Mouse (Mus musculus) lung, postnatal 4 days (tissue): ENCODE measurements around the gene Hoxb6.

ENCODE experiments used
- DNase-seq, 2 experiments: peaks; one replicate each; pipeline ENCODE4 v3.0.0; 2021

The Hoxb6 gene

GRCm38 (mm10) chr11:96302381-96303150 is 10.3 kb downstream of the Hoxb6 start:
- DNase-seq, result no peak

- peak; percentile 91 to 92 for DNase-seq
Observed at GRCm38 (mm10) chr11:96303151-96304099, 11.1 kb downstream of the Hoxb6 start, which contains the start of gene Hoxb5. Hoxb5 (plus strand) TSS chr11:96303336.

GRCm38 (mm10) chr11:96304381-96305195 is 12.3 kb downstream of the Hoxb6 start:
- DNase-seq, result no peak

GRCm38 (mm10) chr11:96305505-96306182 is 13.4 kb downstream of the Hoxb6 start:
- no peak for DNase-seq

GRCm38 (mm10) chr11:96306183-96306907 is 14.1 kb downstream of the Hoxb6 start:
- DNase-seq, result no peak

- DNase-seq, result no peak
Observed at GRCm38 (mm10) chr11:96306908-96307269, 14.6 kb downstream of the Hoxb6 start.

DNA sequence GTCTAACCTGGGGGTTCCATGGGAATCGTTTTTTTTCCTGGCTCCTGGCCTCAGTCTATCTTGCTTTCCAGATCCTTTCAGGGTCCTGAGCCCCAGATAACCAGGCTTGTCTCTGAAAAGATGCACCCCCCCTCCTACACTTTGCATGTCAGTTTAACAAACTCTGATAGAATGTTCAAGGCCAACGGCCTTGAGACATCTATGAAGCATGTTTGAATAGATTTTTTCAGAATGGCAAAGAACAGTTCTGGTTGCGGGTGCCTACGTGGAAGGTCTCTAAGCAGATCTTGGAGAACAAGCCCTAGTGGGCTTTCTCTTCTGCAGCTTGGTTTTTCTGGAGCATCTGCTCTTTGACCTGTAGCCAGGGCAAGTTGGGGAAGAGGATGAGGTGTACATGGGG is 16.5 kb downstream of the Hoxb6 start:
- no peak for DNase-seq

- DNase-seq, result peak; percentile 69 to 73
Observed at GRCm38 (mm10) chr11:96309288-96309687, 17.0 kb downstream of the Hoxb6 start.

- DNase-seq, result no peak
Observed at GRCm38 (mm10) chr11:96310183-96310938, 18.1 kb downstream of the Hoxb6 start.

DNA sequence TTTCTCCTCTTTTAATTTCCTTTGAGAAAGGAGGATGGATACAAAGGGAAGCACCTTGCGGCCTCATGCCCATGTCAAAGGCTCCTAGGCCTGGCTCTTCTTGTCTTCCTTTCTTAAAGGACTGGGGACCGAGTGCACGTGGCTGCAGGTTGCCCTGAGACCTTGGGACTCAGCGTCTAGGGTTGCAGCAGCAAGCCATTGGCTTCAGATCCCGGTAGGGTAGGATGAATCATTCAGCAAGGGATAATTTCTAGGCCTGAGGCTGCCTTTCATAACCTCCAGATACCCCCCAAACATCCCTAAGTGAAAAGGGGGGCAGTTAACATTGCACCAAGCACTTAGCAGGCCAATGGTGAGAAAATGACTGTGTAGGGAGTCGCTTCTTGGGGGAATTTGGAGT is 18.8 kb downstream of the Hoxb6 start:
- no peak for DNase-seq

GRCm38 (mm10) chr11:96311520-96312417 is 19.5 kb downstream of the Hoxb6 start:
- peak; percentile 85 to 87 for DNase-seq

GRCm38 (mm10) chr11:96313134-96313533 is 20.9 kb downstream of the Hoxb6 start:
- DNase-seq, result no peak

- no peak for DNase-seq
Observed at GRCm38 (mm10) chr11:96313806-96314428, 21.6 kb downstream of the Hoxb6 start.

- DNase-seq, result peak; percentile 61 to 74
Observed at GRCm38 (mm10) chr11:96314671-96315343, 22.5 kb downstream of the Hoxb6 start.

DNA sequence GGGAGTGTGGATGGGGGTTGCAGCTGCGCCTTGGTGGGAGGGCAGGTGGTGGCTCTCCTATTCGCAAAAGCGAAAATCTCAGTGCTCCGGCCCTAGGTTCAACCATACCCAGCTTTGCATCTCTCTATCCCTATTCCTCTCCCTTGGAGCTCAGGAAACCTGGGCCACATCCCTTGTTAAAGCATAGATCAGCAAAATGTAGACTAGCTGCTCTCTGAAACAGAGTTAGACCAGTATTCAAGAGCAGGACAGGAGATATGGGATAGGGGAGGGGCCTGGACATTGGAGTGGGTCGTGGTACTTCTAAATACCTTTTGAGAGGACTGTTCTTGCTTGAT is 23.0 kb downstream of the Hoxb6 start:
- no peak for DNase-seq

DNA sequence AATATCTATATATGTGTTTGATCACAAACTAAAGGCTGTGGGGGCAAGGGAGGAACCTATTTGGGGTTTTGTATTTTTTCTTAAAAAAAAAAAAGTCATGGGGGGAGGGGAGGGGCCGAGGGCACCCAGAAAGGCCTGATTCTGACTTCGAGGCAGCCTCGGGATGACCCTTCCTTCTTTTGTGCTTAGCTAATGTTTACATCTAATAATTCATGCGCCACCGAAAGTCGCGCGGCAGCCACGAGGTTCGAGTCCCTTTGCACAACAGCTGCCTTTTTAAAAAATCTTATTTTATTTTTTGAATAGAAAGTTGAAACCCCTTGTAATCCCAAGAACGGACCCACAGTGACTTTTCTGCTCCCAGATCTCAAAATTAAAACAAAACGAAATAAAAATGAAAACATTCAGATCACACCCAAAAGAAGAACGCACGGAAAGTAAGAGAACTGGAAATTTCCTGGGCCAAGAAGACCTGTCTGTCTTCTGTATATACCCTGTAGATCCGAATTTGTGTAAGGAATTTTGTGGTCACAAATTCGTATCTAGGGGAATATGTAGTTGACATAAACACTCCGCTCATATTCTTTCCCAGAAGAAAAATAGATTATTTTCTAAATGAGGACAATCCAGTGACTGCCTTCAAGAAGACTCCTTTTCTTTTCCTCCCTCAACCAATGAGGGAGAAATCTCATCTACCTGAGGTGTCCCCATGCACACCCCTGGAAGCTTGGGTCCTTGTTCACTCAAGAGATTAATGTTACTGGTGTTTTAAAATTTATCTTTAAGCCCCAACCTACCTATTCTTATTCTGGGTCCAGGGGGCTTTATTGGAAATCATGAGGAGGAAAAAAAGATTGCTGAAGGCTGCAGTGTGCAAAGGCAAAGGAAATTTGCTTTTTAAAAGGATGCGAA is 24.7 kb downstream of the Hoxb6 start:
- no peak for DNase-seq

GRCm38 (mm10) chr11:96317608-96318367 is 25.5 kb downstream of the Hoxb6 start, which contains the start of gene Hoxb4:
Hoxb4 (plus strand) TSS chr11:96318267.
- DNase-seq, result no peak
